Mouse (Mus musculus) adrenal gland, adult 8-10 months (tissue): ENCODE data around the gene Saal1. TPM values are rescaled to one million over a fixed set of nuclear protein-coding genes. Genes with fewer than 3 reads are reported as not detected.
"Not testable (repeated sequence)": the region's sequence is repeated elsewhere in the genome, so short reads cannot be mapped to it uniquely, and the experiment has no call there.

Experiments used
- DNase-seq: peaks from one replicate; pipeline ENCODE4 v3.0.0; 2022
- total RNA-seq, 4 experiments: library from RNA; stranded (reverse); gene quantifications; 2 replicates each; pipeline ENCODE4 v1.2.4; 2022

The Saal1 gene
- total RNA-seq = 10 to 100 TPM in 2 of 4 experiments, 1 to 10 TPM in 2; 6.4 to 12.4 (median 10.2) TPM

GRCm38 (mm10) chr7:46710390-46710844 is at the start of gene Saal1:
TSS of gene Saal1 (minus strand) at chr7:46710680.
- DNase-seq = peak; percentile 57

- no peak for DNase-seq
Measured at GRCm38 (mm10) chr7:46751490-46751889, 41.0 kb upstream of the Saal1 start, which contains the start of gene Saa2. TSS of gene Saa2 (plus strand) at chr7:46751790.

- DNase-seq = no peak
Measured at GRCm38 (mm10) chr7:46748459-46748858, 38.0 kb upstream of the Saal1 start.

GRCm38 (mm10) chr7:46746381-46746780 is 35.9 kb upstream of the Saal1 start:
- no peak for DNase-seq

GRCm38 (mm10) chr7:46745816-46746215 is 35.3 kb upstream of the Saal1 start:
- peak; percentile 52 for DNase-seq

GRCm38 (mm10) chr7:46742880-46743279 is 32.4 kb upstream of the Saal1 start, which contains the start of gene Saa1:
TSS of gene Saa1 (minus strand) at chr7:46742980.
- not testable (repeated sequence) for DNase-seq

GRCm38 (mm10) chr7:46740041-46740440 is 29.6 kb upstream of the Saal1 start:
- DNase-seq = not testable (repeated sequence)

GRCm38 (mm10) chr7:46738561-46739460 is 28.3 kb upstream of the Saal1 start:
- no peak for DNase-seq

GRCm38 (mm10) chr7:46734983-46735382 is 24.5 kb upstream of the Saal1 start:
- DNase-seq = no peak

- DNase-seq = no peak
Measured at GRCm38 (mm10) chr7:46732458-46732857, 22.0 kb upstream of the Saal1 start, which contains the start of gene Saa4. TSS of gene Saa4 (minus strand) at chr7:46732603.

GRCm38 (mm10) chr7:46727584-46727983 is 17.1 kb upstream of the Saal1 start:
- no peak for DNase-seq

- DNase-seq = no peak
Measured at GRCm38 (mm10) chr7:46724396-46724795, 13.9 kb upstream of the Saal1 start.

GRCm38 (mm10) chr7:46723849-46724248 is 13.4 kb upstream of the Saal1 start:
- no peak for DNase-seq

- DNase-seq = no peak
Measured at GRCm38 (mm10) chr7:46723354-46723753, 12.9 kb upstream of the Saal1 start.

GRCm38 (mm10) chr7:46720460-46720859 is 10.0 kb upstream of the Saal1 start:
- no peak for DNase-seq

- peak; percentile 30 for DNase-seq
Measured at GRCm38 (mm10) chr7:46719526-46719925, 9.0 kb upstream of the Saal1 start.

- no peak for DNase-seq
Measured at GRCm38 (mm10) chr7:46718591-46719270, 8.3 kb upstream of the Saal1 start.

- peak; percentile 19 for DNase-seq
Measured at GRCm38 (mm10) chr7:46716897-46717296, 6.4 kb upstream of the Saal1 start.

- DNase-seq = no peak
Measured at GRCm38 (mm10) chr7:46715600-46715999, 5.1 kb upstream of the Saal1 start, which contains the start of gene Saa3. TSS of gene Saa3 (minus strand) at chr7:46715700.

- DNase-seq = no peak
Measured at GRCm38 (mm10) chr7:46714518-46714917, 4.0 kb upstream of the Saal1 start.

GRCm38 (mm10) chr7:46712250-46712649 is 1.8 kb upstream of the Saal1 start:
- DNase-seq = no peak

- DNase-seq = no peak
Measured at GRCm38 (mm10) chr7:46700521-46701025, 9.9 kb downstream of the Saal1 start.

- DNase-seq = no peak
Measured at GRCm38 (mm10) chr7:46696754-46697153, 13.7 kb downstream of the Saal1 start.
